Mouse (Mus musculus) ovary, postnatal 14 days (tissue): Measurements from ENCODE around the gene Olfr16.

Experiments
- DNase-seq: peaks from one replicate; pipeline ENCODE4 v3.0.0; 2022; ENCODE audit warnings: low spot score

Gene Olfr16

DNA sequence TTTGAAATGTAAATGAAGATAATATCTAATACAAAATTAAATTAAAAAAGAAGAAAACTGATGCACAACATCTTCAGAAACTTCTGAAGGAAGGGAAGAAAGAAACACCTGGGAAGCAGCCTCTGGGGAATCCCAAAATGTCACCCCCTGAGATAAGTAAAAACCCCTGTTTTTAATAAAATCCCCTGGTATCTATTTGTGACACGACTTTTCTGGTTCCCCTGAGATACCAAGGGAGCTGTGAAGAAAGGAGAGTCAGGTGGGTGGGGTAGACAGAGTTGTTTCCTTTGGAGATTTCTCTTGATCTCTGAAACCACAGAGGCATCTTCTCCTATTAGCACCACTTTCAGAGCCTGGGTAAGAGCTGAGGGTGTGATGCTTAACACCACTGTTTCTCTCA is at the start of gene Olfr16:
Gene Olfr16, plus strand, starts transcription at position 250 of the 400 bp plus-strand sequence.
- no peak for DNase-seq

DNA sequence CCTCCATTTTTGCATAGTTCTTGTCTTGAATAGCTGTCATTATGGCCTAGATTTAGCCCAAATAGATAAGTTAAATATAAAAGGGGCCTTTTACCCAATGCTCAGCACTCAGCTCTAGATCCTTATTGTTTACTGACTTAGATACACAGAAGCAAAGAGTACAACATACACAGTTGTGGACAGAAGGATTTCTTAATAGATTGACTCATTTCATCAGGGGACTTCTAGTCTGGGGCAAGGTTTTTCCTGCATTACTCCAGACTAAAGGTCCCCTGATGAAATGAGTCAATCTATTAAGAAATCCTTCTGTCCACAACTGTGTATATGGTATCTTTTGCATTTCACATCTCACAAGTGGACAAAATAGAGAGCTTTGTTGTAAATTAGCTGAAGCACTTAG is 46.9 kb upstream of the Olfr16 start:
- DNase-seq: no peak

DNA sequence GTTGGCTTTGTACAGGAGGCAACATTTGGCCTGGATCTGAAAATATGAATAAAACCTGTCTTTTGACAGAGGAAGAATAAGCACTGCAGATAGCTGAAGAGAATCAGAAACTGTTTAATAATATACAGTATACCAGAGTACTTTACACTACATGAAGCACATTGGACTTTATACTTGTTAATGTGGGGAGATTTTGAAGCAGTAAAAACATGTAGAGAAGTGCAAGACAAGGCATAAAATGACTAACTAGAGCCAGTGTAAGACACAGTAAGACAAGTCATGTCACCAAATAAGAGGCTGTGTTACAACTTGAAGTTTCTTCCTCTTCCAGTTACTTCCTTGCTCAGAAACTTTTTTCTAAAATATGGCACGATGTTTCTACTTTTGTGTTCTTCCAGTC is 33.1 kb upstream of the Olfr16 start:
- DNase-seq: no peak

DNA sequence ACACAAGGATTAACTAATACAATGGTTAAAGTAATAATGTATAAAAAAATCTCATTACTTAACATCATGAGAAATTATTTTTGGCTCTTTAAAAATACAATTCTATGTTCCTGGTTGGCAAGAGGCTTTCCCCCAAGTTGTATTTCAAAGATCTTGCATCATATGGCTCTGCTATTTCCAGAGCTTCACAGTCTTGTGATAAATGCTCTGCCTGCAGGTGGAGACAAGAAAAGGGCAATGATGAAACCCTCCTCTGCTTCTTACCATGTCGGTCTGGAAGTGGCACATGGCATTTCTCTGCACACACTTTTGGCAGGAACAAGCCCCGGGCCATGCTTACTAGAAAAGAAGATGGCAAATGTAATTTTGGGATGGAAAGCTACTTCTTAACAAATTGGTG is 31.8 kb upstream of the Olfr16 start:
- DNase-seq: no peak

DNA sequence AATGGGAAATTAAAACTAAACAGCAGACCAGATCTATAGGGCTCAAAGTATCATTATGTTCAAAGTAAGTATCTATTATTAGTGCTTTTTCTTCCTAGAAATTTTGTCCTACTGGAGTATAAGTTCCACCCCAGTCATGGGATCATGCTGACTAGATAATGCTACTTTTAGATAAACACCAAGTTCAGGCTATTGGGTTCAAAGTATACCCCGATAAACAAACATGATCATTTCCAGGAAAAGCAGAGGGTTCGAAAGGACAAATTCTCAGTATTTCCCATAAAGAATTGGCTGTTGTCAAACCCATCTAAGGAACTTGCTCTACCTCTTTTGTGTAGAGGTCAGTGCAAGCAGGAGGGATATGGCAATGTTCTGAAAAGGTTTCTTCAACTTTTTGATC is 18.0 kb upstream of the Olfr16 start:
- DNase-seq: no peak

DNA sequence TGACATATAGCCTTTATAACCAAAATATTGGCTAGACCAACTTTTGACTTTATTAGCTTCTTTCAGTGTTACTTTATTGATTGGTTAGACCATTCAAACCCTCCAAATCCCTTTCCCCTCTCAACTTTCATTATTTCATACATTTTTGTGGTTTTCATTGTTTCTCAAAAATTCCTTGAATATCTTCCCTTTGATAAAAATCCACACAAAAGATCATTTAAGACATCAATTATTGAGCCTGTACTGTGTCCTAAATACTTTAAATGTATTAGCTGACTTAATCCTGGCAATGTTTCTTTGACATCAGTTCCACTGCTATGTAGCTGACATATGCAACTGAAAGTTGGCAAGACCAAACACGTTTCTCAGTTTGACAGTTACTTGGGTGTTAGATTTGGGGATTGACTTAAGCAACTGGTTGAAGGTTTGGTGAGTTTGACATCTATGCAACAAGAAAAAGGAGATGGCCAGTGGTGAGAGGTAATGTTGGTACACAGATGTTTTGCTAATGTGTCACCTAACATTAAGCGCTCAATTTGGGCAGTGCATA is 1.0 kb downstream of the Olfr16 start:
- DNase-seq: no peak

DNA sequence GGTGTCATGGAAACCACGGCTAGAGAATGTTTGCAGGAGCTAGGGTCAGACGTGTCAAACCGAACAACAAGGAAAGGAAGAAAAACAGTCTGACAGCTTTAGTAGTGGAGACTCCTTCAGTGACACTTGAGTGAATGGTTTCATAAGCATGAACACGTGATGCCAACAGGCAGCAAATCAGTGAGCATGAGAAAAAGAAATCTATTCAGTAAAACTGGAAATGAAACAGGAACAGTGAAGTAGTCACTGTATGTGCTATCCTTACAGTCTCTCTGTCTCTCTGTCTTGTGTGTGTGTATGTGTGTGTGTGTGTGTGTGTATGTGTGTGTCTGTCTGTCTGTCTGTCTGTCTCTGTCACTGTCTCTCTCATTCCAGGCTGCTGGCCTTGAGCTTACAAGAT is 5.2 kb downstream of the Olfr16 start:
- DNase-seq: no peak

DNA sequence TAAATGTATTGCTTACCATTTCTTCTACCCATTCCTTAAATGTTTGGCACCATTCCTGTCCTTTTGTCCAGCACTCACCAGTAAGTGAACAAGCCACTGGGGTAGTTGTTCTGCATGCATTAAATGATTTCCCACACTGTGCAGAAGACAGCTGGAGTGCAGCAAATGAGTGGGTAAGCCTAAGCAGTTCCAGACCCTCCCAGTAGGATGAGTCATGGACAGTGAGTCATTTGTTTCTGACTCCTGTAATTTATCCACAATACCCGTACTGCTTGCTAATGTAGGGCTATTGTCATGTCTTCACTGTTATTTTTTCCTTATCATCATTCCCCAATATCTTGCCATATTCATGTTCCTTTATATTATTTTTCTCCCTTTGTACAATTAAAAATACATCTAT is 10.2 kb downstream of the Olfr16 start:
- no peak for DNase-seq

DNA sequence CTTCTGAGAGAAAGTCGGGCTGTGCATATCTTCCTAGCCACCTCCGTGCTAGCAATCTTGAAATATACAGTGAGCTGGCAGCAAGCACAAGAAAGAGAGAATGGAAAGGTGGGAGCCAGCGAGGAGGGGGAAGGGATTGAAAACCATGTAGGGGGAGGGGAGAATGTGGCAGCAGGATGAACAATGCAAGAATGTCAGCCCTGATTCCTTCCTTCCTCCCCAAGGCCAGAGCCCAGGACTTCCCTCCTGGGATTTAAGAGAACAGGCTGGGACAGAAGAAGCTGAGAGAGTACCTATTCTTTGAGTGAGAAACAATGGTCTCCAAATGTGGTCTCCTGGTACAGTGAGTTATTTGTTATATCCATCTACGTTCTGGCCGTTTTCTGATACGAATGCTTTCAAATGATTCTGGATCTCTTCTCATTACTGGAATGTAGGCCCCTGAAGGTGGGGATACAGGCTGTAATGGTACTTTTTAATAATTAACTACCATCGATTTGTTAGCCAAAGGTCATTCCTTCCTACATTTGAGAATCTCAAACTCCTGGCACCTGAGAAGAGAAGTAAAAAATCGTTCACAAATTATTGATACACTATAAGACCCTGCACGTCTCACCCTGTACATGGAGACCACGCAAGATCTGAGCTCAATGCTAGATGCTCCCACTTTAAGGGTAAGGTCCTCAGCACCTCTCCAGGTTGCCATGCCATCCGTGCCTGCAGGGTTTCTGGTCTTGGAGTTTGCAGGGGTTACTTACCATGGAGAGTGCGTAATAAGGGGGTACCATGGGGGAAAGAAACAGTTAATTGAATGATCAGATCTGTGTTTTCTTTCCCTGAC is 39.8 kb downstream of the Olfr16 start:
- DNase-seq: no peak

DNA sequence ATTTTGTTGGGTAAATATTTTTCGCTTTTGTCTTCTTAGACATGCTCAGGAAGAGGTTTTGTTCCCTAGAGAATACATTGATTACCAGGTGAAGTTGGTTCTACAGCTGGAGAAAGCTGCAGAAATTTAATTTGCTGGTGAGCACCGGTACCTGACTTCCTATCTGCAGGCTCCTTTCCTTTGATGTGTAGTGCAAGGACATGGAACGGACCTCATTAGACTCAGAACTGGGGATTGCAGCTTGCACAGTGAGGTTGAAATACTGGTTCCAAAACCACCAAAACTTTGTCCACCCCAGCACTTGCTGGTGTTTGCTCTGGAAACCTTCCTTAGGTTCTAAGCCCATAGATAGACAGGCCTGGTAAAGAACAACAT is 40.4 kb downstream of the Olfr16 start:
- no peak for DNase-seq
